Mouse (Mus musculus) CD8-positive naive resting alpha-beta T cell, adult 2 months (primary cell): ENCODE data around the gene Smc4.

Experiments
- DNase-seq, 2 experiments: peaks; one replicate each; pipeline ENCODE4 v3.0.0; 2022; ENCODE audit warnings: low read depth in 2 of 2, low spot score in 2 of 2

Smc4 gene

DNA sequence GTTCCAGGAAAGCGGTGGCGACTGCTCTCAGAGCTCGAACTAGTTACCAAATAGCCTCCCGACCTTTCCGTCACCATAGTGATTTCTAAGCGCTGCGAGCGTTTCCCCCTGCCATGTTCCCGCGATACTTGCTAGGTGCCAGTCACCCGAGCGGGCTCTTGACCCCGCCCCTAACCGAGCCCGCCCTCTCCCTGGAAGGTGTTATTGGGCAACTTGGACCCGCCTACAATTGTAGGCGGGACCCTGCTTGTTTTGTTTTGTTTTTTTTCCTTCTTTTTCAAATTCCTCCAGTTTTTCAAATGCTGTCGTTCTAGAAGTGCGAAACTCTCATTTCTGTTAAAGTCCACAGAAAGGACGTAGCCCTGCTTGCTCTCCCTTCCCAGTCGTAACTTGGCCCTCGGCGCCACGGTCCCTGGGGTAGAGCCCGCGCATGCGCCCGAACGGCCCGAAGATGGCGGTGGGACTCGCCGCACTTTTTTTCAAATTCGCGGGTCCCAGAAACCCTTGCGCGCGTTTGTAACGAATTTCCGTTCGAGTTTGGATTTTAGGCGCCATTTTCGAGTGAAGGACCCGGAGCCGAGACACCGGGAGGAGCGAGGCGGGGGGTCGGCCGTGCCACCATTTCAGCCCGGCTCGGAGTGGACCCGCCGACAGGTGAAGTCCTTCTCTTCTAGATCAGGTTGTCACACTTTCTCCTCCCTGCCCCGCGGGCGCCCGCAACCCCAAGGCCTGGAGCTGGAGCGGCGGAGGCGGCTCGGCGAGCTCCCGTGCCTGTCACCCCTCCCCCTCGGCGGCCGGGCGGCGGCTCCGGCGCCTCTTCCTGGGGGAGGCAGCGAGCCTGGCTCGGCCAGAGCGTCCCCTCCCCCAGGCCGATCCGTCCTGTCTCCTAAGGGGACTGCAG is at the start of gene Smc4, which contains the start of gene Ift80:
Smc4 (plus strand) TSS at position 302 of the 901 bp plus-strand sequence.
Ift80 (minus strand) TSS at position 134 of the 901 bp plus-strand sequence.
- DNase-seq: peak; percentile 93

DNA sequence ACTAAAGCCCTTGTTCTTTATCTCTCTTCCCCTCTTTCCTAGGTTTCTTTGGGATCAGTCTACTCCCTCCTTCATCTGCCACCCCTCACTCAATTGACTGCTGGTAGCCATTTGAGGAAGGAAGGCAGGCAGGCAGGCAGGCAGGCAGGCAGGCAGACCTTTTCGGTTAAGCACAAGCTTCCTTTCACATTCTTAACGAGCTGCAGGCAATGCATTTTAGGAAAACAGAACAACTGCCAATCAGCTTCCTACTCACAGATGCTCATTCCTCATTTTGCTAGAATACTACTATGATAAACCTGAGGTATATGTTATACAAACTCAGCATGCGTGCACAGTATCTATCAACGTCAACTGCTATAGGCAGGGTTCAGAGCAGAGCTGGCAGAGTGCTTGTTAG is 48.1 kb upstream of the Smc4 start:
- no peak for DNase-seq

DNA sequence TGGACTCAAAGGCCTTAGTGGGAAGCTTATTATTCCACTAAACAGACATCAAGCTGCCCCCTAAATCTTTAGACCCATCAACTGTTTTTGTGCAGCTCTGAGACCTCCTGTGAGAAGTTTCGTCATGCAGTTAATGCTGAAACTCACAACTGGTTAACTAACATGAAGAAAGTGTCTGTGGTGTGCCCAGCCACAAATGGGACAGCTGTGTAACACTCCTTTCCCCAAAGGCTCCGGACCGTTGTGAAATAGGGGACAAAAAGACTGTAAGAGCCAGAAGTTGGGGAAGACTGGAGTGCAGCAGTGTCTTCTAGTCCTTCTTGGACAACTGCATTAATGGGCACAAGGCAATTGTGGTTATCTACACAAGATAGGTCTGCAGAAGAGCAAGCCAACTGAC is 47.1 kb upstream of the Smc4 start:
- no peak for DNase-seq

DNA sequence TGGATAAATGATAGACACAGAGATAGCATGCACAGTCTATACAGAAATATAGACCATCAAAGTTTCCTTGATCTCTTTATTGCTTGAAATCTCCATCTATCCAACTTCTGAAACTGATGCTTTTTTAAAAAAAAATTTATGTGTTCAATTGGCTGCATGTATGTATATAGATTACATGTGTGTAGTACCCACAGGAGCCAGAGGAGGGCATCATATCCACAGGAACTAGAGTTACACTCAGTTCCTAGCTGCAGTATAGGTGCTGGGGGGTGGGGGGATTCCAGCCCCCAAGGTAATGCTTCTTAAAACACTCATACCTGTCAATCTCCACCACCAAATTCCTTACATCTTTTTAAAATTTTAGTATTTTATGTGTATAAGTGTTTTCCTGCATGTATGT is 39.9 kb upstream of the Smc4 start:
- DNase-seq: peak in 1 of 2 experiments; percentile 71

DNA sequence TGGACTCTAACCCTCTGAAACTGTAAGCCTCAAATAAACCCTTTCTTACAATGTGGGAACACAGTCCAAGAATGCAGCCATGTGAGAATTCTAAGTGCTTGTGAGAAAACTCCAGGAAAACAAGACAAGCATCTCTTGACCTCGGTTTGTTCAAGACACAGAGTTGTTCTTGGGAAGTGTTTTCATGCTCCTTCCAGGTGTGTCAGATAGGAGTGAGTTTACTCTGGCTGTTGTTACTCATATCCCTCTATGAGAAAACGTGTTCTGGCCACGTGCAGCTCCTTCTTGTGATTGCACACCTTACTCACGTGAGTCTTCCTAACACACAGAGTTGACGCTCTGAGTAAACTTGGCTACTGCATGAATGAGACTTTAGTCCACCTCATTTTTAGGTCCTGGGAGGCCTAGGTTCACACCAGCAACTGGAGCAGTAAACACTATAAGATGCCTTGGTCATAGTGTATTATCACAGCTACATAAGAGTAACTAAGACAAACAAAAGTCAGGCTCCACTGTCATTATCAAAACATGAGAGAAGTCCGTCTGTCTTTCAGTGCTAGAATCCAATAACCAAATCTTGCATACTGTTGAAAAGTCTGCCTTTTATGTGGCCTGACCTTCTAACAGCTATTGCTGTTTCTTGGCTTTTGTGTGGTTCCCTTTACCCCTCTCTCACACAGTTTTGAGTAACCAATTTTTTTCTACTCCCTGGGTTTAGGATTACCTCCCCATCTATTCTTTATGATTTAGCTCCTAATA is 37.8 kb upstream of the Smc4 start:
- DNase-seq: peak in 1 of 2 experiments; percentile 36

DNA sequence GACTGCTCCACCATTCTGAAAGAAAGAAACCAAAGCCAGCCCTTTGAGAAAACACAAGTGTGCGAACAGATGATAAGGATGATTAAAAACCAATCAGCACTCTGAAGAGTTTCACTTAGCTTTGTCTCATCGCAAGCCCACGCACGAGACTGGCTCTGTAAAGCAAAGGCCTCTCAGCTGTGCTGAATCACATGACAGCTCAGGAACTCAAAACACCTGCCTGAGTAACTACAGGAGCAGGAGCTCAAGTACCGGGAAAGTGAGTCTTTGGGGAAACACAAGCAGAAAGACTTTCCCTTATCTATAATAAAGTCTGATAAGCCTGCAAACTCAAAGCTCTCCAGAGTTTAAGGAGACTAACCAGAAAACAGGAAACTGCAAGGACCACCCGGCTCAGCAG is 37.1 kb upstream of the Smc4 start:
- peak; percentile 40 to 60 for DNase-seq

DNA sequence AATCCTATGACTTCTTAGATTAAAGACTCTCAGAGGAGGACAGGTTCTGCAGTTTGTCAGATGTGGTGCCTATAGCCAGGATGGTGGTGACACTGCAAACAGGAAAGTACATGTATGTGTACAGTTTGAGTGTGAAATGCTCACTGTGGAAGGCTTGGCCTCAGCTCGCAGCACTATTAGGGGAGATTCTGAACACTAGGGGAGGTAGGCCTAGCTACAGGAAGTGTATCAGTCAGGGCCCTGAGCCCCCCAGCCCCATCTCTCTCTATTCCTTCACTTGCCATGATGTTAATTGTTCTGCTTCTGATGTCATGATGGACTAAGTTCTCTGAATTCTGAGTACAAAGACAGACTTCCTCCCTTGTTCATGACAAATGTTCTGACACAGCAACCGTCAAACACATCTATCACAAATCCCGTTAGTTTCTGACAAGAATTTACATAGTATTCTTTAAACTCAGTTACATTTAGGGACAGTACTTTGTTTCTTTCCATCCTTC is 35.4 kb upstream of the Smc4 start:
- peak in 1 of 2 experiments; percentile 24 for DNase-seq

DNA sequence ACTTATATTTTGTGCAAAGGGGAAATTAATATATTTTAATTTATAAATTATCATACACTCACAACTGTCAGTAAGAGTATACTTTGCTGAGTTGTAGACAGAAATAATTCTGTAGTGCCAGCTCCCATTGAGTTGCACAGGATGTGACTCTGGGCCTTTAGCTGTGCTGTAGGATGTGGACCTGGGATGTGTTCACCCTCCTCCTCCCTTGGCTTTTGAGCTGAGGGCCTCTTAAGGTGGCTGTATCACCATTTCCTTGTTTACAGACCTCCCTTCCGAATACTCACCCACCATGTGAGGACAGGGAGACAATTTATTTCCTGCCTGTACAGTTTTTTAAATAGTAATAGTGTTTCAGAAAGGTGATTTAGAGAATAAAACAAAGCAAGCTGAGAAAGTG is 31.0 kb upstream of the Smc4 start:
- DNase-seq: no peak

DNA sequence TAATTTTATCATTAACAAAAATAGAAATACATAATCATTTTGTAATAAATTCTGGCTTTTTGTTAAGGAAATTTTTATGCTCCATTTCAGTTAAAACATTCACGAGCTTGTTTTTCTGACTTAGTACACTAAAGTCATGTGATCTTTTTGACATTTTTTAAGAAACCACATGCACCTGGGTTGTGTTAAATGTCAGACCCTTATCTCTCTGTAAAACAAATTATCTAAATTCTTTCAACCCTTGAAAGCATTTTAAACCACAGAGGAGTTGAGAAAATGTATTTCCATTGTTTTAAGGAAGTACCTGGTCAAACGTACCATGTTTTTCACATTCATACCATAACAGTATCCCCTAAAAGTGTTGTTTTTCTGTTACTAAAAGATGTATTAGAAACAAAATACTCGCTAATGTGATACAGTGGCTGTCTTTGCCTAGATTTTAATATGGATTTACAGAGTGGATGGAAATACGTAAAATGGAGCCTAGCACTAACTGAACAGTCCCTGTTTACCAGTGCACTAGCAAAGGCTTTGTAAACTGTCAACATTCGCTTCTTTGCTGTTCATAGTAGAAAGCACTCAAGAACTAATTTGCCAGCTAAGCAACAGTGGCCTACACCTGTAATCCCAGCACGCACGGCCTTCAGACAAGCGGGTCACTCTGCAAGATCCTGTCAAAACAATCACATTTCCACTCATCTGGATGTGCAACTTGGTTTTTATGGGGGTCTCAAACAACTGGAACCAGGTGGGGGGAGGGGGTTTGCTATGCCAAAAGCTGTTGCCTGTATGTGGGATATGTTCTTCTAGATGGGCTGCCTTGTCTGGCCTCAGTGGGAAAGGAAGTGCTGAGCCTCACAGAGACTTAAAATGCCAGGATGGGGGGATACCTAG is 29.7 kb upstream of the Smc4 start:
- no peak for DNase-seq

DNA sequence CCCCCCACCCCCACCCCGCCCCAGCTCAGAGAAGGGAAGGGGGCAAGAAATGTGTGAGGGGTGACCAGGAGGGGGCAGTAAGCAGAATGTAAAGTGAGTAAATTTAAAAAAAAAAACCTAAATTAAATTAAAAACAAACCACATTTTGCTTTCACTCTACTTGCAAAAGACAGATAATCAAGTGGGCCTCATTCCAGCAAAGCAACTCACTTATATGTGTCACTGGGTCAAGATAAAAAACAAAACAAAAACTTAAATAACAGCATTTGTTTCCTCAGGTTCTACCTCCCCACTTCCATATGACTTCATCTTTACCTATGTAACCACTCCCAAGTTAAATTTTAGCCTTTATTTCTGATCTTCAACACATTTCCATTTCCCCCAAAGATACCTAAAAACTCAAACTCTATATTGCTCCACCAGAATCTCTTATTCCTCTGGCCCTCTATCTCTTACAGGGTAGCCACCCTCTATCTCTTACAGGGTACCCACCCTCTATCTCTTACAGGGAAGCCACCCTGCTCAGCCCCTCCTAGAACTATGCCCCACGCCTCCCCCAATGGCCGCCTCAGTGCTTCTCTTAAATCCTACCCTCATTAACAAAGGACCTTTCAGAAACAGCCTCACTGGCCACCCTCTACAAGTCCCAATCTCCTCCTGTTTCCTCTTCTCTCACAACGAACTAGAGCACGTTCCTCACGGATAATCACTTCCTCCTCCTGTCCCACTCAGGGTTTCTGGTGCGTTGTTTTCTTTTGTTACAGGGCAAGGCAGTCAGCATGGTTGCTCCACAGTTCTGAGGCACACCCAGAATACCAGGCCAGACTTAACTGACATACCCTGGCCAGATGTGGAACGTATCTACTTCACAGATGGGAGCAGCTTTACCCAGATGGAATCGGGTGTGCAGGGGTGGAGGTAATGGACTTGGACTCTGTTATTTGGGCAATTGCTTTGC is 28.7 kb upstream of the Smc4 start:
- DNase-seq: no peak

DNA sequence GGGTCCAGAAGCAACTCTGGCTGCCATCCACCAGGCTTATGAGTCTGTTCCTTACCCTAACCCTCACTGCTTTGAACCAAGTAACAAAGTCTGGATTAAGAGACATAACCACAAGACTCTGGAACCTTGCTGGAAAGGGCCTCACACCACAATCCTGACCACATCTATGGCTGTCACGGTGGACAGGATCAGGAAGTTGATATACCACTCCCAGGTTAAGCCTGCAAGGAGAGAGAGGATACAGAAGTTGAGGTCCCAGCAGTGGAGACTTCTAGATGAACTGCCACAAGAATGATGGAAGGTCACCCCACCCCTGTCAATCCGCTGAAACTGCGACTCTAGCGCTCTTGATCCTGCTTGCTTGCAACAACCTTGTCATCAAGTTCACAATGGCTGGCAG is 26.8 kb upstream of the Smc4 start:
- DNase-seq: no peak

DNA sequence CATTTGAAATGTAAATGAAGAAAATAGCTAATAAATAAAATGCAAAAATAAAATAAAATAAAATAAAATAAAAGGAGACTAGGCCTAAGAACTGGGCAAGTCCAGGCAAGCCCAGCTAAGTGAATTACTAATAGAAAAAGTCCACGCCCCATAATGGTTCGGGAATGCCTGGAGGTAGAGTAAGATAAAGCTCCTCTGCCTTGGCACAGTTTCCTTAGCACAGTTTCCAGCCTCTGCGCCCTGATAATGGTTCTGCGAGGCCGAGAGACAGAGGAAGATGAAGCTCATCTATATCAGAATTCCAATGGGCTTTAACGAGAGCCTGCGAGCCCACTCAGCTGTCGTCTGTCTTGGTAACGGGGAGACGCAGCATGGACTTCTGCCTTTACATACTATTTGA is 25.4 kb upstream of the Smc4 start:
- DNase-seq: no peak

DNA sequence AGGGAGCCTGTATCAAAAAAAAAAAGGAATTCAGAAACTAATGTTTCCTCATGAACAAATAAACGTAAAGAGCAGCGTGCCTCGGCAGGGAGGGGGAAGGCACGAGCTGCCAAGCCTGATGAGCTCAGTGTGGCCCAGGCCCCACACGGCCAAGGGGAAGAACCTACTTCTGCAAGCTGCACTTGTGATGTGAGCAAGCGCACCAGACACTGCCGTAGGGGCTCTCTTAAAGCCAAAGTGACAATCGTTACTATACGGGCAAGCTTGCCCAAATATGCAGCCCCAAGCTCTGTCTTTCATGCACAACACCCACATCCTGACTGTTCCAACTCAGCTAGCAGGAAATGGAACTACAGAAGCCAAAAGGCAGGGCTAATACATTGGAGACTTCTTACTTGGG is 23.6 kb upstream of the Smc4 start:
- peak; percentile 61 to 64 for DNase-seq

DNA sequence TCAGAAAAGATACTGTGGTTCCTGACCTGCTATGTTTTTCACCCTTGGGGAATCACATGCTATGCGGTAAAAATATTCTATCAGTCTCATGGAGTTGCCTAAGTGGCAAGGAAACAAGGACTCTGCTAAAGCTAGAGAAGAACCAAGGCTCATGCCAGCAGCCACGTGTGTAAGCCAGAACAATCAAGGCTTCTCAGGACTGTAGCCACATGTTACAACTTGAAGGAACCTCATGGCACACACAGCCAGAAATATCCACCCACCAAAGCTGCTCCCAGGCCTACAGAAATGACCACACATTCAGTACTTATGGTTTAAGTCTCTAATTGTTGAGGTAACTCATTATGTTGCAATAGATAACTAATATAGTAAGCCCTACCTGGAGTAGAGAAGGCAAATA is 18.0 kb upstream of the Smc4 start:
- no peak for DNase-seq

DNA sequence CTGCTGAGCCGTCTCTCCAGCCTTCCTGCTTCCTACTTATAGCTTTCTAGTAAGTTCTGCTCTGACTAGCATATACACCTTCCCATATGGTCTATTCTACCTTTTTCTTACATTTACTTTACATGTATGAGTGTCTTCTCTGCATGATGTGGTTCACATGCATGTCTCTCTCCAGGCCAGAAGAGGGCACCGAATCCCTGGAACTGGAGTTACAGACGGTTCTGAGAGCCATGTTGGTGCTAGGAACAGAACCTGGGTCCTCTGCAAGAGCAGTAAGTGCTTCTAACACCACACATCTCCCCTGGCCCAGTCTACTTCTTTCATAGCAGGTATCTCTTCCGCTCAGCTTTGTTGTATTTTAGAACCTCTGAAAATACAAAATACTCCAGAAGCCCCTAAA is 1.8 kb upstream of the Smc4 start:
- no peak for DNase-seq

DNA sequence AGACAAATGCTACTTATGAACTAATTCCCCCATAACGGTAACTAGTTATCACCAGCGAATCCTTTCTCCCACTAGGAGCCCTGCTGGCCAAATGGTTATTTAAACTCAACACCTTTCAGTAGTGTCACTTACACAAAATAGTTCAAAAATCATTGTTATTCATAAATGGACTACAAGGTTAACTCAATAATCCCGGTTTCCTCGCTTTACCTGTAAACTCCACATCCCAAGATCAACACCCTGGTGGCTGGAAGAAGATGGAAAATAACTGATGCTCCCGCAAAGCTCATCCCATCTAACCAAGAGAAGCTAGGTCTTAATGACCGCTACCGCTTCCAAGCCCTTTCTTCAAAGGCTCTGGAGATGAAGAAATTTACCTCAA is 492 bp upstream of the Smc4 start:
- DNase-seq: no peak

DNA sequence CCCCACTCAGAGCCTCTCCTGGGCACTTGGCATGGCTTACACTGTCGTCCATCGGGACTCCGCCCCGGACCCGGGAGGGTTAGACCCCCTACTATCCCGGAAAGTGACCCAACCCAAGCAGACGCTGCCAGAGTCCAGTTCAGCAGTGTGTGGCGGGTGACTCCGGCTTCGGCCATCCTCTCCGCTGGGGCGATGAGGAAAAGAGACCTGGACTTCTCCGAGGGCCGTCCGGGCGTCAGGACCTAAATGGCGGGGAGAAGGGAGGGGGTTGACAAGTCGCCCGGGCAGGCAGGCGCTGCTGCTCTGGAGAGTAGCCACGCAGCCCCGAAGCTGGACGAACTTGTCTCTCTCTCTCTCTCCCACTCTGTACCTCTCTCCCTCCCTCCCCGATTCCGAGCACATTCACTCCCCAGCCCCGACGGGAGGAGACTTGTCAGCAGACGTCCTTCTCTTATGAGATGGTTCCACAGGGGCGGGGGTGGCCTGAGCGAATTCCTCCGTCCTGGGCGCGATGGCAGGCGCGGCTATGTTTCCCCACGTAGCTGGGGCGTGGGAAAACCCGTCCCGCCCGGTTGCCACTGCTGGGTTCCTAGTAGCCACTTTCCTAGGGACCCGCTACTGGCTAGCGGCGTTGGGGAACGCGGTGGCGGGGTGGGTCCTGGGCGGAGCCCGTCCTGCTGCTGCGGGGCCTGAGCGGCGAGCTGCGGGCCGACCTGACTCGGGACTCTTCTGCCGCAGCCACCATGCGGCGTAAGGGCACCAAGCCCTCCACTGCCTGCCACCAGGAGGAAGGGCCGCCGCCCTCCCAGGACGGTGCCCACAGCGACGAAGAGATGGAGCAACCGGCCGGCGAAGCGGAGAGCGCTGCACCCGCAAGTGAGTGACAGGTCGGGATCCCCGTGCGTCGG is 1.1 kb downstream of the Smc4 start:
- DNase-seq: peak; percentile 32 to 39

DNA sequence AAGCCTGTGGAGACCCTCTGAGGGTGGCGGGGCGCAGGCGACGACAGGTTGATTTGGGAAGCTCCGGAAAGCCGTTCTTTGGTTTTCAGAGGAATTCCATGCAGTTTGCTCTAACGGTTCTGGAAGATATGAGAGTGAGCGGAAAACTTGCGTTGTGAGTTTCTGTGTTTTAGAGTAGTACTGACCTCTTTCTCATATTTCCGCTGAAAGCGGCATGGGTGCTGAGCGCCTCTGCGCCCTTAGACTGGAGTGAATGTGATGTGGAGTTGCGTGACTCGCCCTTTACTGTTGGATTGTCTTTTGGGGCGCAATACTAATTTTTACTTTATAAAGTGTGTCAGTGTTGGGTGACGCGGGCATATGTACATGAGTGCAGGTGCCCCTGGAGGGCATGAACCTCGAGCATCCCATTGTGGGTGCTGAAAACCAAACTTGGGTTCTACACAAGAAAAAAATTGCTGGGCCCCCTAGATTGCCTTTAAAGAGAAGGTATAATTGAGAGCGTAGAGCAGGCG is 1.8 kb downstream of the Smc4 start:
- DNase-seq: peak; percentile 16 to 28

DNA sequence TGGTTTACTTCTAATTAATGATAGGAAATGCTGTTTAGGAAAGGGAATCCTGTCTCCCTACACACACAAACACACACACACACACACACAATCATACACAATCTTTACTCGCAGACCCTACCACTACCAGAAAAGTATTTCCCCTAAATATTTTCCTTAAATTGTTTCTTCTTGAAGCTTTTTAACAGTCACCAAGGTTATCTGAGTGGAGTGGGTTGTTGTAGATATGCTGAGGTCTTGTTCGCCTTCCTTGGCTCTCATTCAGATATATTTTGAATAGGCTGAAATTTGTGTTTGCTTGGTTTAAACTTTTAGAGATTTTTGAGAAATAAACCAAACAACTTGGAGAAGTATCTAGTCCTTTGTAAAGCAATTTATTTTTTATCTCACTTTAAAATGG is 4.3 kb downstream of the Smc4 start:
- DNase-seq: no peak
